Mouse (Mus musculus) E14TG2a.4 (cell line): ENCODE results near the gene Vwa3a.

Experiments used
- H3K27me3 ChIP-seq: 2 replicates; pipeline ENCODE4 v1.6.1; 2014; ENCODE audit warnings: low read length, control low read depth; ENCODE audit not compliant: insufficient read depth
- H3K36me3 ChIP-seq: 2 replicates; pipeline ENCODE4 v1.6.1; 2014; ENCODE audit warnings: low read length, control low read depth; ENCODE audit not compliant: insufficient read depth
- H3K4me1 ChIP-seq: replicated peaks from 2 replicates; pipeline ENCODE4 v1.6.1; 2014; ENCODE audit warnings: low read depth, low read length, control low read depth
- H3K4me3 ChIP-seq: replicated peaks from 2 replicates; pipeline ENCODE4 v1.5.1; 2014; ENCODE audit warnings: mild to moderate bottlenecking, low read length
- H3K9me3 ChIP-seq: 2 replicates; pipeline ENCODE4 v1.6.1; 2014; ENCODE audit warnings: low read length, control low read depth
- CTCF ChIP-seq: conservative IDR thresholded peaks from 2 replicates; pipeline ENCODE4 v1.5.1; 2014; ENCODE audit warnings: low read length
- NANOG ChIP-seq: IDR thresholded peaks from 2 replicates; pipeline ENCODE4 v1.6.1; 2014; ENCODE audit warnings: borderline replicate concordance, low read length, mixed read lengths
- POU5F1 ChIP-seq: IDR thresholded peaks from 2 replicates; pipeline ENCODE4 v1.6.1; 2014; ENCODE audit warnings: low read length, borderline replicate concordance

Gene Vwa3a

GRCm38 (mm10) chr7:120835449-120836359 lies 96.6 kb downstream of the Vwa3a start:
- TF ChIP-seq NANOG (no peak), CTCF (peak; percentile 53), POU5F1 (no peak)
- peak overlapping the region; percentile 79 for H3K4me3 ChIP-seq
- H3K36me3 ChIP-seq, result no peaks in the 10 kb centered on the region
- peaks cover 71% of the 10 kb centered on the region for H3K27me3 ChIP-seq
- H3K9me3 ChIP-seq, result no peaks in the 10 kb centered on the region
- H3K4me1 ChIP-seq, result peaks cover 32% of the 10 kb centered on the region

GRCm38 (mm10) chr7:120836361-120836760 lies 97.2 kb downstream of the Vwa3a start:
- Histone ChIP-seq H3K4me3 (peak overlapping the region; percentile 79), H3K27me3 (peaks cover 72% of the 10 kb centered on the region), H3K36me3 (no peaks in the 10 kb centered on the region), H3K9me3 (no peaks in the 10 kb centered on the region), H3K4me1 (peaks cover 26% of the 10 kb centered on the region)
- no peak for TF ChIP-seq POU5F1
- no peak for TF ChIP-seq CTCF

- H3K27me3 ChIP-seq, result peaks cover 67% of the 10 kb centered on the region
- peaks cover 31% of the 10 kb centered on the region for H3K4me1 ChIP-seq
- H3K9me3 ChIP-seq, result no peaks in the 10 kb centered on the region
- no peaks in the 10 kb centered on the region for H3K36me3 ChIP-seq
- H3K4me3 ChIP-seq, result no peak overlapping the region
- no peak for TF ChIP-seq POU5F1
- TF ChIP-seq CTCF, result no peak
- no peak for TF ChIP-seq NANOG
These were observed 99.5 kb downstream of the Vwa3a start for GRCm38 (mm10) chr7:120838436-120839160.

GRCm38 (mm10) chr7:120839786-120840185 lies 100.7 kb downstream of the Vwa3a start:
- no peak overlapping the region for H3K4me3 ChIP-seq

GRCm38 (mm10) chr7:120842345-120843036 lies 103.4 kb downstream of the Vwa3a start, which contains the start of gene Eef2k:
TSS of gene Eef2k (plus strand) at chr7:120842831.
- Histone ChIP-seq H3K4me3 (peak within 1 kb of the TSS; percentile 87), H3K4me1 (peaks cover 44% of the 10 kb centered on the region), H3K9me3 (no peaks in the 10 kb centered on the region), H3K27me3 (peaks cover 85% of the 10 kb centered on the region), H3K36me3 (0 out of 2 replicates have a peak, but pooled peaks cover 9% of the 10 kb centered on the region)
- no peak for TF ChIP-seq NANOG
- TF ChIP-seq POU5F1, result no peak
- no peak for TF ChIP-seq CTCF

More at GRCm38 (mm10) chr7:120839786-120840185, 100.7 kb downstream of the Vwa3a start:
- H3K4me1 ChIP-seq, result peaks cover 33% of the 10 kb centered on the region
- H3K27me3 ChIP-seq, result peaks cover 72% of the 10 kb centered on the region
- no peaks in the 10 kb centered on the region for H3K36me3 ChIP-seq
- no peak for TF ChIP-seq NANOG
- TF ChIP-seq POU5F1, result no peak
- no peak for TF ChIP-seq CTCF
- H3K9me3 ChIP-seq, result no peaks in the 10 kb centered on the region

- TF ChIP-seq POU5F1 (no peak), CTCF (no peak), NANOG (no peak)
- Histone ChIP-seq H3K27me3 (peaks cover 86% of the 10 kb centered on the region), H3K9me3 (no peaks in the 10 kb centered on the region), H3K36me3 (peaks cover 15% of the 10 kb centered on the region; the same call in 1 of the 2 replicates), H3K4me3 (peak overlapping the region; percentile 87), H3K4me1 (peaks cover 44% of the 10 kb centered on the region)
These were observed 104.0 kb downstream of the Vwa3a start for GRCm38 (mm10) chr7:120843037-120843621.

GRCm38 (mm10) chr7:120843852-120844435 lies 104.8 kb downstream of the Vwa3a start:
- TF ChIP-seq CTCF (no peak), POU5F1 (no peak), NANOG (no peak)

More at GRCm38 (mm10) chr7:120843852-120844435, 104.8 kb downstream of the Vwa3a start:
- H3K4me3 ChIP-seq, result peak overlapping the region; percentile 87
- H3K4me1 ChIP-seq, result peaks cover 44% of the 10 kb centered on the region
- no peaks in the 10 kb centered on the region for H3K9me3 ChIP-seq
- peaks cover 90% of the 10 kb centered on the region for H3K27me3 ChIP-seq
- H3K36me3 ChIP-seq, result peaks cover 18% of the 10 kb centered on the region; the same call in 1 of the 2 replicates
